Mouse (Mus musculus): ENCODE results near the gene Arhgap4. TPM values are rescaled to one million over a fixed set of nuclear protein-coding genes. Genes with fewer than 3 reads are reported as not detected.

Gene Arhgap4
- total RNA-seq, 1 experiment from 2014 or later: 358 TPM

GRCm38 (mm10) chrX:73921285-73921822 is 316 bp downstream of the Arhgap4 start:
- no peak for ATAC-seq (ENCODE audit: extremely low read depth, insufficient number of reproducible peaks, low FRiP score, poor library complexity, severe bottlenecking)

- ATAC-seq (ENCODE audit: extremely low read depth, insufficient number of reproducible peaks, low FRiP score, poor library complexity, severe bottlenecking): no peak
These were observed 3.0 kb downstream of the Arhgap4 start for GRCm38 (mm10) chrX:73918631-73919030.

GRCm38 (mm10) chrX:73916945-73917344 is 4.7 kb downstream of the Arhgap4 start:
- no peak for ATAC-seq (ENCODE audit: extremely low read depth, insufficient number of reproducible peaks, low FRiP score, poor library complexity, severe bottlenecking)

GRCm38 (mm10) chrX:73914827-73915703 is 6.6 kb downstream of the Arhgap4 start:
- peak; percentile 94 for ATAC-seq (ENCODE audit: extremely low read depth, insufficient number of reproducible peaks, low FRiP score, poor library complexity, severe bottlenecking)

GRCm38 (mm10) chrX:73911588-73911987 is 10.1 kb downstream of the Arhgap4 start:
- peak; percentile 37; the same call in 1 of the 2 replicates for ATAC-seq (ENCODE audit: extremely low read depth, insufficient number of reproducible peaks, low FRiP score, poor library complexity, severe bottlenecking)

- no peak for ATAC-seq (ENCODE audit: extremely low read depth, insufficient number of reproducible peaks, low FRiP score, poor library complexity, severe bottlenecking)
These were observed 10.5 kb downstream of the Arhgap4 start for GRCm38 (mm10) chrX:73911156-73911555.

GRCm38 (mm10) chrX:73910451-73910850 is 11.2 kb downstream of the Arhgap4 start:
- no peak for ATAC-seq (ENCODE audit: extremely low read depth, insufficient number of reproducible peaks, low FRiP score, poor library complexity, severe bottlenecking)

GRCm38 (mm10) chrX:73910049-73910448 is 11.6 kb downstream of the Arhgap4 start:
- no peak for ATAC-seq (ENCODE audit: extremely low read depth, insufficient number of reproducible peaks, low FRiP score, poor library complexity, severe bottlenecking)

GRCm38 (mm10) chrX:73897959-73898358 is 23.7 kb downstream of the Arhgap4 start:
- ATAC-seq (ENCODE audit: extremely low read depth, insufficient number of reproducible peaks, low FRiP score, poor library complexity, severe bottlenecking): no peak

GRCm38 (mm10) chrX:73895719-73896118 is 26.0 kb downstream of the Arhgap4 start, which contains the start of gene L1cam:
Gene L1cam (minus strand): TSS chrX:73896105.
- ATAC-seq (ENCODE audit: extremely low read depth, insufficient number of reproducible peaks, low FRiP score, poor library complexity, severe bottlenecking): no peak

- no peak for ATAC-seq (ENCODE audit: extremely low read depth, insufficient number of reproducible peaks, low FRiP score, poor library complexity, severe bottlenecking)
These were observed 28.8 kb downstream of the Arhgap4 start for GRCm38 (mm10) chrX:73892833-73893232.

GRCm38 (mm10) chrX:73891551-73892152 is 30.0 kb downstream of the Arhgap4 start, which contains the start of gene Avpr2:
Gene Avpr2 (plus strand): TSS chrX:73892102.
- ATAC-seq (ENCODE audit: extremely low read depth, insufficient number of reproducible peaks, low FRiP score, poor library complexity, severe bottlenecking): no peak

GRCm38 (mm10) chrX:73881463-73881862 is 40.2 kb downstream of the Arhgap4 start:
- no peak for ATAC-seq (ENCODE audit: extremely low read depth, insufficient number of reproducible peaks, low FRiP score, poor library complexity, severe bottlenecking)

GRCm38 (mm10) chrX:73881036-73881427 is 40.6 kb downstream of the Arhgap4 start:
- ATAC-seq (ENCODE audit: extremely low read depth, insufficient number of reproducible peaks, low FRiP score, poor library complexity, severe bottlenecking): no peak

- peak; percentile 81 for ATAC-seq (ENCODE audit: extremely low read depth, insufficient number of reproducible peaks, low FRiP score, poor library complexity, severe bottlenecking)
These were observed 41.3 kb downstream of the Arhgap4 start for GRCm38 (mm10) chrX:73880194-73881035.

GRCm38 (mm10) chrX:73877014-73877413 is 44.7 kb downstream of the Arhgap4 start:
- no peak for ATAC-seq (ENCODE audit: extremely low read depth, insufficient number of reproducible peaks, low FRiP score, poor library complexity, severe bottlenecking)

GRCm38 (mm10) chrX:73875881-73876280 is 45.8 kb downstream of the Arhgap4 start:
- ATAC-seq (ENCODE audit: extremely low read depth, insufficient number of reproducible peaks, low FRiP score, poor library complexity, severe bottlenecking): no peak

- no peak for ATAC-seq (ENCODE audit: extremely low read depth, insufficient number of reproducible peaks, low FRiP score, poor library complexity, severe bottlenecking)
These were observed 49.7 kb downstream of the Arhgap4 start for GRCm38 (mm10) chrX:73871956-73872355.

- ATAC-seq (ENCODE audit: extremely low read depth, insufficient number of reproducible peaks, low FRiP score, poor library complexity, severe bottlenecking): no peak
These were observed 50.2 kb downstream of the Arhgap4 start for GRCm38 (mm10) chrX:73871474-73871873.

Measured in neutrophil, adult 5-6 weeks (primary cell).